Mouse (Mus musculus): ENCODE results near the gene Acot5. TPM values are rescaled to one million over a fixed set of nuclear protein-coding genes. Genes with fewer than 3 reads are reported as not detected.
"Not testable (repeated sequence)": the region's sequence is repeated elsewhere in the genome, so short reads cannot be mapped to it uniquely, and the experiment has no call there.

The Acot5 gene
- total RNA-seq, 2 experiments from 2014 or later = 7.9 to 9.1 TPM

- DNase-seq = no peak
Observed at GRCm38 (mm10) chr12:84063228-84063627, 5.9 kb upstream of the Acot5 start.

GRCm38 (mm10) chr12:84063833-84064232, 5.3 kb upstream of the Acot5 start:
- DNase-seq = no peak

- DNase-seq = no peak
Observed at GRCm38 (mm10) chr12:84064621-84065020, 4.5 kb upstream of the Acot5 start.

GRCm38 (mm10) chr12:84067752-84068151, 1.4 kb upstream of the Acot5 start:
- DNase-seq = no peak

GRCm38 (mm10) chr12:84068296-84068695, 829 bp upstream of the Acot5 start:
- DNase-seq = no peak

GRCm38 (mm10) chr12:84069582-84069981, 457 bp downstream of the Acot5 start:
- DNase-seq = peak; percentile 30 to 47

GRCm38 (mm10) chr12:84071696-84072095, 2.6 kb downstream of the Acot5 start:
- peak; percentile 22 for DNase-seq

GRCm38 (mm10) chr12:84077371-84077990, 8.4 kb downstream of the Acot5 start:
- DNase-seq = no peak

- DNase-seq = no peak
Observed at GRCm38 (mm10) chr12:84083842-84084241, 14.7 kb downstream of the Acot5 start.

GRCm38 (mm10) chr12:84084581-84084980, 15.5 kb downstream of the Acot5 start:
- DNase-seq = no peak

GRCm38 (mm10) chr12:84094666-84095065, 25.5 kb downstream of the Acot5 start:
- DNase-seq = not testable (repeated sequence)

GRCm38 (mm10) chr12:84099605-84100004, 30.5 kb downstream of the Acot5 start:
- no peak for DNase-seq

GRCm38 (mm10) chr12:84100071-84100470, 30.9 kb downstream of the Acot5 start:
- DNase-seq = no peak

GRCm38 (mm10) chr12:84100604-84101492, 31.7 kb downstream of the Acot5 start, which contains the start of gene Acot6:
Acot6 (plus strand) TSS chr12:84100654.
- peak; percentile 35 to 42 for DNase-seq

- DNase-seq = no peak
Observed at GRCm38 (mm10) chr12:84101493-84101845, 32.3 kb downstream of the Acot5 start.

- DNase-seq = no peak
Observed at GRCm38 (mm10) chr12:84107012-84107411, 37.9 kb downstream of the Acot5 start.

GRCm38 (mm10) chr12:84107692-84108091, 38.6 kb downstream of the Acot5 start:
- DNase-seq = no peak

GRCm38 (mm10) chr12:84109924-84110323, 40.8 kb downstream of the Acot5 start:
- no peak for DNase-seq

GRCm38 (mm10) chr12:84110814-84111213, 41.7 kb downstream of the Acot5 start:
- DNase-seq = no peak

GRCm38 (mm10) chr12:84113676-84114075, 44.6 kb downstream of the Acot5 start:
- DNase-seq = no peak

GRCm38 (mm10) chr12:84114153-84114994, 45.2 kb downstream of the Acot5 start, which contains the start of gene Dnal1:
Dnal1 (plus strand) TSS chr12:84114366.
- DNase-seq = peak; percentile 86 to 87

GRCm38 (mm10) chr12:84119584-84119983, 50.5 kb downstream of the Acot5 start:
- DNase-seq = no peak
